Mouse (Mus musculus) limb, embryonic 10.5 days (tissue): ENCODE data around the gene Synj2. TPM values are rescaled to one million over a fixed set of nuclear protein-coding genes. Genes with fewer than 3 reads are reported as not detected.
A peak's percentile ranks its signal among the peaks of the same experiment; 100 is the strongest.

ENCODE experiments used
- DNase-seq: peaks from one replicate; pipeline ENCODE4 v3.0.0-alpha.2; 2017; ENCODE audit warnings: low spot score
- H3K27ac ChIP-seq: fragments of 300-500 bp; sonication (generic); 2 replicates; pipeline ENCODE4 v1.5.1; 2016; ENCODE audit warnings: mild to moderate bottlenecking
- H3K27me3 ChIP-seq: fragments of 300-500 bp; sonication (generic); 2 replicates; pipeline ENCODE4 v1.6.1; 2016; ENCODE audit warnings: low read depth, mild to moderate bottlenecking; ENCODE audit not compliant: poor library complexity, severe bottlenecking
- H3K36me3 ChIP-seq: fragments of 300-500 bp; sonication (generic); 2 replicates; pipeline ENCODE4 v1.6.1; 2016; ENCODE audit warnings: mild to moderate bottlenecking, moderate library complexity
- H3K4me1 ChIP-seq: fragments of 300-500 bp; sonication (generic); 2 replicates; pipeline ENCODE4 v1.6.1; 2016
- H3K4me3 ChIP-seq: fragments of 300-500 bp; sonication (generic); 2 replicates; pipeline ENCODE4 v1.5.1; 2016; ENCODE audit warnings: mild to moderate bottlenecking, moderate library complexity
- H3K9me3 ChIP-seq: fragments of 300-500 bp; sonication (generic); replicated peaks from 2 replicates; pipeline ENCODE4 v1.6.1; 2016; ENCODE audit warnings: mild to moderate bottlenecking
- WGBS: fragments of 180-500 bp; shearing (Covaris S2); methylation state at CpG from one replicate; pipeline ENCODE4 v1.1.7; 2016; 5-methylcytosine and 5-hydroxymethylcytosine counted together
- polyA plus RNA-seq: library from polyadenylated mRNA; unstranded; fragments of >200 nt; fragmentation: Nextera tagmentation; extraction: Ambion mirVana; gene quantifications from 2 replicates; pipeline ENCODE4 v1.2.1, GENCODE M21; 2016

Gene Synj2
- polyA plus RNA-seq, 1 experiment from 2014 or later = 1.1 TPM

DNA sequence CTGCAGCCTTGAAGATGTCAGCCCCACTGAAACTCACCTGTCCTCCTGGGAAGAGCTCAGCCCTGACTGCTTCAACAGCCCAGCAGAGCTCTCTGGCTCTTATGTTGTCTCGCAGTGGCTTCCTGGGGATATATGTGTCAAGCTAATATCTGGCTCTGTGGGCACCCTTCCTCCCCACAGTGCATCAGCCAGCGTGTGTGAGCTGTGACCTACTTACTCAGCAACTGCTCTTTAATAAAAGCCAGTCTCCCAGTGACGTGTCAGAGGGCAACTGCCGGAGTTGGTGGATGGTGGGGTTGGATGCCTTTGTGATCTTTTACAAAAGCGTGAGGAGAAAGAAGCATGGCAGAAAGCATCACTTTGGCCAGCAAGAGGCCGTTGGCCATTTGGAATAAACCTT is 42.8 kb downstream of the Synj2 start:
- no peak overlapping the region for H3K27ac ChIP-seq
- 79% methylated on average over 6 of the region's 6 CpGs for WGBS
- 0 out of 2 replicates have a peak, but pooled peaks cover 4% of the 10 kb centered on the region for H3K27me3 ChIP-seq
- H3K9me3 ChIP-seq = no peaks in the 10 kb centered on the region
- DNase-seq = no peak
- H3K4me3 ChIP-seq = no peak overlapping the region
- peaks cover 20% of the 10 kb centered on the region for H3K4me1 ChIP-seq
- no peaks in the 10 kb centered on the region for H3K36me3 ChIP-seq

- H3K27ac ChIP-seq = no peak overlapping the region
- no peak for DNase-seq
- H3K36me3 ChIP-seq = no peaks in the 10 kb centered on the region
- no peaks in the 10 kb centered on the region for H3K9me3 ChIP-seq
- 0 out of 2 replicates have a peak, but pooled peaks cover 4% of the 10 kb centered on the region for H3K27me3 ChIP-seq
- 64% methylated on average over 13 of the region's 13 CpGs for WGBS
- no peak overlapping the region for H3K4me3 ChIP-seq
- peaks cover 20% of the 10 kb centered on the region for H3K4me1 ChIP-seq
Measured at GRCm38 (mm10) chr17:5984700-5985231, 43.7 kb downstream of the Synj2 start.

DNA sequence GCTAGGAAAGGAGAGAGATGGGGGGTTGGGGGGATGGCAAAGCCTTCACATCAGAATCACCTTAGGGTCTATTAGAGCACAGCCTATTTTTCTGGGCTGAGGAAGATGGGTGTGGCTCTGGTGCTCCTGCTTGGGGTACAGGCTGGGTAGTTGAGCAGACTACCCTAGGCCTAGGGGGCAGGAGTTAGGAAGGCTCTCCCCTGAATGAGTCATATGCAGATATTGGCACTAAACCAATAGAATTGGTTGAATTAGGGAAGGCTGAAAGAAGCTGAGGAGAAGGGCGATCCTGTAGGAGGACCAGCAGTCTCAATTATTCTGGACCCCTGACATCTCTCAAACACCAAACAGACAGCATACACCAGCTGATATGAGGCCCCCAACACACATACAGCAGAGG is 44.2 kb downstream of the Synj2 start:
- Histone ChIP-seq H3K9me3 (no peaks in the 10 kb centered on the region), H3K4me3 (no peak overlapping the region), H3K27ac (no peak overlapping the region), H3K36me3 (no peaks in the 10 kb centered on the region), H3K4me1 (peaks cover 20% of the 10 kb centered on the region), H3K27me3 (0 out of 2 replicates have a peak, but pooled peaks cover 4% of the 10 kb centered on the region)
- 81% methylated on average over 1 of the region's 1 CpGs for WGBS
- DNase-seq = no peak

- Histone ChIP-seq H3K4me1 (peaks cover 20% of the 10 kb centered on the region), H3K9me3 (no peaks in the 10 kb centered on the region), H3K27me3 (0 out of 2 replicates have a peak, but pooled peaks cover 4% of the 10 kb centered on the region), H3K27ac (peak overlapping the region; percentile 68), H3K4me3 (no peak overlapping the region), H3K36me3 (no peaks in the 10 kb centered on the region)
- no peak for DNase-seq
- 67% methylated on average over 11 of the region's 11 CpGs for WGBS
Measured at GRCm38 (mm10) chr17:5987271-5988056, 46.4 kb downstream of the Synj2 start.

DNA sequence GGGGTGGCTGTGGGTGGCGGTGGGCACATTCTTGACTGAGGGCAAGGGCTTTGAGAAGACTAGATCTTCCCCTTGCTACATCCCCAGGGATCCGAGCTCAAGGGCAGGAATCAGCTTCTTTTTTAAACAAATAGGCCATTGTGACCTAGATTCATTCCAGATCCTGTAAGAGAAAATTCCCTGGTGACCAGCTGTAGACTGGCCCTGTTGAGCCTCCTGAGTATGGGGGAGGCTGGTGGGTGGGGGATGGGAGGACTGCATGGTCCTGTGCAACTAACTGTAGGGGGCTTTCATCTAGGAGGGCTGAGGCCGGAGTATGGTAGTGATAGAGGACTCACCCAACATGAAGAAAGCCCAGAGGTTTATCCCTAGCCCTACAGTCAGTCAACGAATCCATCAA is 47.0 kb downstream of the Synj2 start:
- H3K4me3 ChIP-seq = no peak overlapping the region
- no peaks in the 10 kb centered on the region for H3K9me3 ChIP-seq
- H3K27me3 ChIP-seq = 0 out of 2 replicates have a peak, but pooled peaks cover 4% of the 10 kb centered on the region
- no peaks in the 10 kb centered on the region for H3K36me3 ChIP-seq
- H3K27ac ChIP-seq = peak overlapping the region; percentile 68
- WGBS = 79% methylated on average over 4 of the region's 4 CpGs
- H3K4me1 ChIP-seq = peaks cover 20% of the 10 kb centered on the region
- no peak for DNase-seq

GRCm38 (mm10) chr17:5992866-5993580 is 51.9 kb downstream of the Synj2 start:
- Histone ChIP-seq H3K9me3 (no peaks in the 10 kb centered on the region), H3K4me1 (peaks cover 10% of the 10 kb centered on the region), H3K27me3 (no peaks in the 10 kb centered on the region), H3K36me3 (no peaks in the 10 kb centered on the region), H3K4me3 (no peak overlapping the region), H3K27ac (no peak overlapping the region)
- 76% methylated on average over 5 of the region's 5 CpGs for WGBS
- DNase-seq = no peak

- H3K27me3 ChIP-seq = no peaks in the 10 kb centered on the region
- WGBS = 85% methylated on average over 3 of the region's 3 CpGs
- H3K9me3 ChIP-seq = no peaks in the 10 kb centered on the region
Measured at GRCm38 (mm10) chr17:5993581-5994260, 52.6 kb downstream of the Synj2 start.

GRCm38 (mm10) chr17:5994606-5995005 is 53.5 kb downstream of the Synj2 start:
- 85% methylated on average over 6 of the region's 6 CpGs for WGBS
- H3K27ac ChIP-seq = no peak overlapping the region
- peaks cover 6% of the 10 kb centered on the region; the same call in 1 of the 2 replicates for H3K4me1 ChIP-seq
- DNase-seq = no peak
- no peaks in the 10 kb centered on the region for H3K36me3 ChIP-seq
- H3K27me3 ChIP-seq = no peaks in the 10 kb centered on the region
- H3K9me3 ChIP-seq = no peaks in the 10 kb centered on the region
- no peak overlapping the region for H3K4me3 ChIP-seq

More at GRCm38 (mm10) chr17:5993581-5994260, 52.6 kb downstream of the Synj2 start:
- H3K36me3 ChIP-seq = no peaks in the 10 kb centered on the region
- peaks cover 6% of the 10 kb centered on the region; the same call in 1 of the 2 replicates for H3K4me1 ChIP-seq
- DNase-seq = no peak
- H3K27ac ChIP-seq = no peak overlapping the region
- H3K4me3 ChIP-seq = no peak overlapping the region

GRCm38 (mm10) chr17:5996589-5996988 is 55.5 kb downstream of the Synj2 start:
- no peaks in the 10 kb centered on the region for H3K27me3 ChIP-seq
- H3K9me3 ChIP-seq = no peaks in the 10 kb centered on the region
- 76% methylated on average over 14 of the region's 14 CpGs for WGBS
- H3K4me3 ChIP-seq = no peak overlapping the region
- 0 out of 2 replicates have a peak overlapping the region, but pooled peaks have one; percentile 20 for H3K27ac ChIP-seq
- H3K36me3 ChIP-seq = no peaks in the 10 kb centered on the region
- peaks cover 6% of the 10 kb centered on the region; the same call in 1 of the 2 replicates for H3K4me1 ChIP-seq
- DNase-seq = no peak

- Histone ChIP-seq H3K4me1 (peaks cover 6% of the 10 kb centered on the region; the same call in 1 of the 2 replicates), H3K27ac (no peak overlapping the region), H3K9me3 (no peaks in the 10 kb centered on the region), H3K27me3 (no peaks in the 10 kb centered on the region), H3K36me3 (no peaks in the 10 kb centered on the region), H3K4me3 (no peak overlapping the region)
- 85% methylated on average over 16 of the region's 16 CpGs for WGBS
- no peak for DNase-seq
Measured at GRCm38 (mm10) chr17:5997380-5998234, 56.5 kb downstream of the Synj2 start.

- Histone ChIP-seq H3K27ac (no peak overlapping the region), H3K27me3 (no peaks in the 10 kb centered on the region), H3K36me3 (no peaks in the 10 kb centered on the region), H3K4me3 (no peak overlapping the region), H3K4me1 (peaks cover 6% of the 10 kb centered on the region; the same call in 1 of the 2 replicates), H3K9me3 (no peaks in the 10 kb centered on the region)
- no peak for DNase-seq
Measured at GRCm38 (mm10) chr17:5998235-5998500, 57.1 kb downstream of the Synj2 start.

GRCm38 (mm10) chr17:5999039-5999543 is 58.0 kb downstream of the Synj2 start:
- H3K27ac ChIP-seq = no peak overlapping the region
- no peaks in the 10 kb centered on the region for H3K27me3 ChIP-seq
- whole genome bisulfite sequencing = 82% methylated on average over 5 of the region's 5 CpGs

More at GRCm38 (mm10) chr17:5999039-5999543, 58.0 kb downstream of the Synj2 start:
- Histone ChIP-seq H3K9me3 (no peaks in the 10 kb centered on the region), H3K4me1 (peaks cover 6% of the 10 kb centered on the region; the same call in 1 of the 2 replicates), H3K36me3 (no peaks in the 10 kb centered on the region), H3K4me3 (no peak overlapping the region)
- no peak for DNase-seq
